Mouse (Mus musculus) left cerebral cortex, postnatal 14 days (tissue): ENCODE measurements around the gene Ndufs4. TPM values are rescaled to one million over a fixed set of nuclear protein-coding genes. Genes with fewer than 3 reads are reported as not detected.

Experiments used
- DNase-seq, 2 experiments: peaks; one replicate each; pipeline ENCODE4 v3.0.0; 2021 to 2022; ENCODE audit warnings: low spot score in 2 of 2, mixed read lengths in 1 of 2
- intact Hi-C: fragments of 180-260 bp; cut with DNase I; formaldehyde crosslinking; loops from one replicate; pipeline ENCODE4 v1.15.1; 2025
- long read RNA-seq, 2 experiments: library from polyadenylated mRNA; stranded (forward); transcript quantifications; one replicate each; pipeline ENCODE4 v2.0.0; 2021
- total RNA-seq, 2 experiments: library from RNA; stranded (reverse); gene quantifications; 2 replicates each; pipeline ENCODE4 v1.2.3; 2021

The Ndufs4 gene
- total RNA-seq, result 100 to 1,000 TPM; 184 to 190 TPM
- long read RNA-seq, experiment 1, transcript Ndufs4-202 (4 exons, 571 nt), result minor isoform, 10 of 122 reads
- long read RNA-seq, experiment 1, transcript Ndufs4-201 (5 exons, 1,698 nt), result major isoform, 104 of 122 reads
- long read RNA-seq, experiment 1, partial matches to known transcripts, result 1 of 122 reads
- long read RNA-seq, experiment 1, other reads (novel, unspliced or antisense), result 4 of 122 reads
- long read RNA-seq, experiment 2, transcript Ndufs4-202 (4 exons, 571 nt), result minor isoform, 7 of 87 reads
- long read RNA-seq, experiment 2, transcript Ndufs4-201 (5 exons, 1,698 nt), result major isoform, 73 of 87 reads
- long read RNA-seq, experiment 2, partial matches to known transcripts, result 1 of 87 reads
- long read RNA-seq, experiment 2, other reads (novel, unspliced or antisense), result 4 of 87 reads

DNA sequence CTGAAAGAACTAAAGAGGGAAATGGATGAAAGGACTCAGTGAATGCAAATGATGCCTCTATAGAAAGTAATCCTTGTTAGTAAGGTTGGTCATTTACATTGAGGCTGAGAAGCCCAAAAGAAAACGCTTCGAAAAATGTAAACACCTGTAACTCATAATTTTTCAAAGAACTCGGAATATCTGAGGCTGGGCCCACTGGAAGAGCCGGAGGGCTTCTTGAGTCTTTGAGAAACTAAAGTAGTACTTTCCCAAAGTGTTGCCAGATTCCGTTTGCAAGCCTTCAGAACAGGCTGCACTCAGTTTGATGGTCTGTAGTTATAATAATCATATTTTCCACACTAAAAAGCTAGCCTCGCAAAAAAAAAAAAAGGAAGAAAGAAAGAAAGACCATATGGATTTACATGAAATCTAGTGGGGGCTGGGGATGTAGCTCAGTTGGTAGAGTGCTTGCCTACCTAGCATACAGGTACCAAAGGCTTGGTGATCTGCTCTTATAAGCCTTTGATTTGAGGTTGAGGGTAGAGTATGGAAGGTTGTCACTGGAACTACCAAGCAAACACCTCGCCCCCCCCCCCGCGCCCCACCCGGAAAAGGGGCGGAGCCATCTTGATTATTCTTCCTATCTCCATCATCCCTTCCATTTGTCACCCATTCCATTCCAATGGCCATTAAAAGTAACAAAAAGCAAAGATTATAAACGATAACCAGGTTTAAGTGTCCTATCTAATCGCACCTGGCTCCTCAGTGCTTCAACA is at the start of gene Ndufs4:
Gene Ndufs4 (minus strand): TSS at position 48 of the 755 bp plus-strand sequence.
- intact Hi-C loops, result no loop called here
- DNase-seq, result no peak

DNA sequence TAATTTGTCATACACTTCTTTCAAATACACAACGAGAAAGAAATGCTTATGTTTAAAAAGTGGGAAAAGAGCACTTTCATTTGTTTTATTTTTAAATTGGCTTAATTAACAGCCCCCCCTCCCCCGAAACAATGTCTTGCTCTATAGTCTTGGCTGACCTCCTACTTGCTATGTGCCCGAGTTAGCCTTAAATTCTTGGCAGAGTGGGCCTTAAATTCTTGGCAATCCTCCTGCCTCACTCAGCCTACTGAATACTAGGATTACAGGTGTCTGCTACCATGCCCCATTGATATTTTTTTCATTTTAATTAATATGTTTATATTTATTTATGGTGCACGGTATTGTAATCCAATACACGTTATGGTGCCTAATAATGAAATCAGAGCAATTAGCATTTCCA is 44.4 kb upstream of the Ndufs4 start:
- intact Hi-C loops, result no loop called here
- no peak for DNase-seq

DNA sequence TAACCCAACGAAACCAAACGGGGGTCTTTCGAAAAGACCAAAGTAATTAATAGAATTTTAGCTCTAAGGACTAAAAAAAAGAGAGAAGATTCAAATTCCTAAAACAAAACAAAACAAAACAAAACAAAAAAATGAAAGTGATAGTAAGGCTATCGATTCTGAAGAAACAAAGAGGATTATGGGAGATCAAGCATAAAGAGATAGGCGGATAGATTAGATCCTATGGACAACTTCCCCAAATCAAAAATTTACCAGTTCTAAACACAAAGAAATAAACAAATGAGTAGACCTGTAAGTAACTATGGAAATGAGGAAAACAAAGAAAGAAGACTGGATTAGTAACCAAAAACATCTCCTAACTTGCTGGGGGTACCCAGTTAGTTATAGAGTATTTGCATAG is 37.2 kb upstream of the Ndufs4 start:
- intact Hi-C loops, result no loop called here

DNA sequence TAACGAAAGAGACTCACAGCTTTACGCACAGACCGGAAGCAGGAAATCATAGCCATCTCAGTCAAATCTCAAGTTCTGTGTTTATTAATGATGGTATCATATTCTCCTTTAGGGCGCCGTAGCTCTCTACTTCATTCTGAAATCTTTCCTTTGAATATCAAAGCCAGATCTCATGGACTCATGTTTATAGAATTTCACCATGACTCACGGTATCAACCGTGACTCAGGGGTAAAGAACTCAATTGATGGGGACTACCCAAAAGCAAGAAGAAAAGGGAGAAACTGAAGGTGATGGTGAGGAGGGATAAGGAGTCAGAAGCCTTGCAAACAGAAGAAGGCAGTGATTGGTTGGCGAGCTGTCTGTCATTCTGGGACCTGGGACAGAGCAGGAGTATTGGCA is 32.2 kb upstream of the Ndufs4 start:
- DNase-seq, result no peak
- intact Hi-C loops, result no loop called here

More for the DNA sequence above, 37.2 kb upstream of the Ndufs4 start:
- DNase-seq, result no peak

DNA sequence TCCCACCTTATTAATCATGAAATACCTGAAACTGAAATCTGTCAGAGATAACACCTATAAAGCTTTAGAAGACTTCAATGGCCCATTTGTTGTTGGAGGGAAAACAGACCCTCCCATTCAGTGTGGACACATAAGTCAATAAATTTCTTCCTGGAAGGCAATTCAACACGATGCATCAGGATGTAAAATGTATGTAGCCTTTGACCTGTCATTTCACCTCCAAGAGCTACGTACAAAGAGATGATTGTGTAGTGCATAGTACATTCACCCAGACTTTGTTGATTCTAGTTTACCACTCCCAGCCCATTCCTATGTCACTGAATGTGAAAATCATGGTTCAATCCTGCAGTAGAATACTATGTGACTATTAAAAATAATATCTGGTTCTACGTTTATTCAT is 31.3 kb upstream of the Ndufs4 start:
- intact Hi-C loops, result no loop called here
- no peak for DNase-seq

DNA sequence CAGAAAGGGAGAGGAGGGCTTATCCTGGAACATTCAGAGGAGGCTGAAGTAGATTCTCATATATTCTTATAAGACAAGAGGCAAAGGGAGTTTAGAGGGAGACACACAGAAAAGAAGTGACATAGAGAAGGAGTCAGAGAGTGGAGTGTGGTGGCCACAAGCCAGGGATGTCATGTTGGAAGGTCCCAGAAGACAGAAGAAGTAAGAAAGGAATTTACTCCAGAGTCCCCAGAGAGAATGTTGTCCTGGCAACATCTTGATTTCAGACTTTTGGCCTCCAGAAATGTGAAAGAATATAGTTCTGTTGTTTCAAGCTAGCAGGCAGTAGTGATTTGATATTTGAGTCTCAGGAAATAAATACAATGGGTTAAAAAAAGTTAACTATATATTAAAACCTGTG is 24.3 kb upstream of the Ndufs4 start:
- intact Hi-C loops, result no loop called here
- no peak for DNase-seq

DNA sequence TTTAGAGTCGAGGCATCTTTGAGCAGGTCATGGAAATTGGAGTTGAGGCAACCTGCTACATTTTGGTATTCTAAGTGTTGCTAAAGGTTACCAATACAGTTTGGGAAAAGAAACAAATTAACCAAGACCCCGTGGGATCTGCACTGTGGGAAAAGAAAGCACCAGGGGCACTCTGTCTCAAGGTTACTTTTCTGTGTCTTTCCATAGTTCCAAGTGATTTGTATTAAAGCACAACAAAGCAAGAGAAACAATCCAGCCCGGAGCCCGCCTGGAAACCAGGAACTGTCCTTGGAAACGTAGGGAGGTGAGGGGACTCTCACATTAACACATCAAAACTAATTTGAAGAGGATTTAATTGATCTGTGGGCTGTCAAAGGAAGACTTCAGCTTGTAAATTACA is 18.8 kb upstream of the Ndufs4 start:
- intact Hi-C loops, result no loop called here
- no peak for DNase-seq

DNA sequence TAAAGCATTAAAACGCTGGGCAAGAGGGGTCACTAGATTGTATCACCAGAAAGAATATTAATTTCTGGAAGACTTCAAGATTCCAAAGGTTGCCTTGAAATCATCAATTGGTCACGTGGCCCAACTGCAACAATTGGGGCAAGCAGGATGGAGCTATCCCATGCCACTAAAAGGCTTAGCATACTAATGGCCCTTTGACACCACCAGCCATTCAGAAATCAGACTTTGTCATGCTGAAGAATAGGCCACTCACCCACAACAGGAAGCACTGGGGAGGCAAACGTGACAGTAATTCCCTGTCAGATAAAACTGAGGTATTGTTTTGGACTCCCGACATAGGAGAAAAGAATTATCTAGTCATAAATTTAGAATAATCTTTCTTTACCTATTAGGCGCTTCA is 18.4 kb upstream of the Ndufs4 start:
- intact Hi-C loops, result no loop called here
- DNase-seq, result no peak

DNA sequence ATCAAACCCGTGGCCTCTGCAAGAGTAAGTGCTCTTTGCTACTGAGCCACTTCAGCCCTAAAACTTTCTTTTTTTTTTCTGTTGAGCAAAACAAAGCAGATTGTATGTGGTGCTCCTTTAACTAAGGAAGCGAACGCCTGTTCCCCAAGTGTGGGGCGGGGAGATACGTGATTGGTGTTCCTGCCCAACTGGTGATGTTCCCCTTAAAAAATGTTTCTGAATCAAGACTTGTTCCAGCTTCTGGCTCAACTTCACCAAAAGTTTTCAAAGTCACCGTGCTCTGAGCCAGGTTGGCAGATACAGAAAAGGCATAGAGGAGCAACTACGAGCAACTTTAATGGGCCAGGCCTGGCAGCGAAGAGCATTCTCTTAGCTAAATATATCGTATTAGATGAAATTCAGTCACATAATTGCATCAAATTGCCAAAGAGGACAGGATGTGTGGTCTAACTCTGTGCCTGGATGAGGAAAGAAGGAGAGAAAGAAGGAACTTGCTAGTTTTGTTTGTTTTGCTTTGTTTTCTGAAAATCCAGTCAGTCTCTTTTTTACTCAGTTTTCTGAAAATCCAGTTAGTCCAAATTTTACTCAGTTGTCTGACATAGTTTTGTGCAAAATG is 17.1 kb upstream of the Ndufs4 start:
- intact Hi-C loops, result no loop called here
- no peak for DNase-seq

DNA sequence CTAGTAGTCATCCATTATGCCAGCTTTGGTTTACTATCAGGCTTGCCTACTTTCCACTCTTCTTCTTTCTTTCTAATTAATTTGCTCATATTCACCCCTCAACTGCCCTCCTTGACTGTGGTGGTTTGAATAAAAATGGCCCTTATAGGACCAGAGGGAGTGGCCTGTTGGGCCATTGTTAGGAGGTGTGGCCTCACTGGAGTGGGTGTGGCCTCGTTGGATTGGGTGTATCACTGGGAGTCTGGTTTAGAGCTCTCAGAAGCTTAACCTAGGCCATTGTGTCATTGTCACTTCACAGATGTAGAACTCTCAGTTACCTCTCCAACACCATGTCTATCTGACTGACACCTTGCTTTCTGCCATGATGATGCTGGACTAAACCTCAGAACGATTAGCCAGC is 10.8 kb upstream of the Ndufs4 start:
- intact Hi-C loops, result no loop called here
- DNase-seq, result no peak

DNA sequence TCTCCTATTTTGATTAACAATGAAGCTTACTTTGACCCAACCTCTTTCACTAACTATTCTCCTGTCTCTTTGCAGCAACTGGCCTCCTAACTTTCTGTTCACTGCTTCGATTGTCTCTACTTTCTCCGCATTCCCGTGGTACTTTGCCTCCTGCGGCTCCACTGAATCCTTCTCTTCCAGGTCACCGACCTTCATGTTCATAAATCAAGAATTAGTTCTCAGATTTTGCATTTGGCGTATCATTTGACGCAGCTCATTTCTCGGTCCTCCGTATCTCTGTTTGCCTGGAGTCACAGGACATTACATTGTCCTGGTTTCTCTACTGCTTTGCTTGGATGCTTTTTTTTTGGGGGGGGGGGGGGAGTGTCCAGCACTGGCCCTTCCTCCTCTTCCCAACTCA is 9.2 kb upstream of the Ndufs4 start:
- intact Hi-C loops, result no loop called here
- DNase-seq, result no peak

DNA sequence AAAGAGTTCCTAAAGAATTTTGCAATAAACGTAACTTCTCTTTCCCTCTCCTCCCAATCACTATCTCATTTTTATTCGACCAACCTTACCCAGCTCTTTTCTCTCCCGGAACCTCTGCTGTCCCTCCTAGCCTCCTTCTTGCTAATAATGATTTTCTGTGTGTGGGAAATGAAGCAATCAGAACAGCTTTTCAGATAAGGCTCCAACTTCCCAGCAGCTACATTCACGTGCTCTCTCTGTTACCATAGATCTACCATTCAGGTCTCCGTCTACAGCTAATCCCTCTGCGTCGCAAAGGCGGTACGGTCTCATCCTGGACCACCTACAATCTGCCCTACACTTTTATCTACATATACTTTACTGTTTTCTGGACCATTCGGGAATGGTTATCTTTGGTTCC is 8.8 kb upstream of the Ndufs4 start:
- DNase-seq, result no peak
- intact Hi-C loops, result no loop called here

DNA sequence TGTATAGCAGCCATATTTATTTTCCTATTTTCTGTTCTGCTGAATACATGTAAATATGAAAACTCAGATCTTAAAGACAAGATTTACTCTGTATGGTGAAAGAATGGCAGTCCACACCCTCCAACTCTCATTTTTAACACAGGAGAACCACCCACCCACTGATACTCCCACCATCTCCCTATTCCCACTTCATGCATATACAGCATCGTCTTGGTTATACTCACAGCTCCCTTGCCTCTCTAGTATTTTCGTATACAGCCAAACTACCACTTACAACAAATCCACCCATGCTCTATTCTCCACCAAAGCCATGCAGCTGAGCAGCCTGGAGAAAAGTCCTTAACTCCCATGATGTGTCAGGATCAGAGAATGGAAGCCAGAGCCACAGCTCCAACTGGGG is 6.7 kb upstream of the Ndufs4 start:
- DNase-seq, result no peak
- intact Hi-C loops, result no loop called here

DNA sequence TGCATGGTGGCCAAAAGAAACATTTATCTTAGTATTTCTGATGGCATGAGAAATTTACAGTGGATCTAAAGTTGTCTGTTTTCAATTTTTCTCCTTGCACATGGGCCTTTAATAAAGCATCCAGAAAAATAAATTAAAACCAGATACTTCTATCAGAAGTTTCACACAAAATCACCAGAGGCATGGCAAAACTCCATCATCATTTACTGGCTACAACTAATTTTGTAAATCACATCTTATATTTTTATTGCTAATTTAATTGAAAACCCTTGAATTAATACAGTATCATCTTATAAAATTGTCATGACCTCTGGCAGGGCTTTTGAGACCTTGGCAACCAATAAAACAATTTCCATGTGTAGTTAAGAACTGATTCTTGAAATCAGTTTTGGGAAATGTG is 4.4 kb upstream of the Ndufs4 start:
- no peak for DNase-seq
- intact Hi-C loops, result no loop called here

DNA sequence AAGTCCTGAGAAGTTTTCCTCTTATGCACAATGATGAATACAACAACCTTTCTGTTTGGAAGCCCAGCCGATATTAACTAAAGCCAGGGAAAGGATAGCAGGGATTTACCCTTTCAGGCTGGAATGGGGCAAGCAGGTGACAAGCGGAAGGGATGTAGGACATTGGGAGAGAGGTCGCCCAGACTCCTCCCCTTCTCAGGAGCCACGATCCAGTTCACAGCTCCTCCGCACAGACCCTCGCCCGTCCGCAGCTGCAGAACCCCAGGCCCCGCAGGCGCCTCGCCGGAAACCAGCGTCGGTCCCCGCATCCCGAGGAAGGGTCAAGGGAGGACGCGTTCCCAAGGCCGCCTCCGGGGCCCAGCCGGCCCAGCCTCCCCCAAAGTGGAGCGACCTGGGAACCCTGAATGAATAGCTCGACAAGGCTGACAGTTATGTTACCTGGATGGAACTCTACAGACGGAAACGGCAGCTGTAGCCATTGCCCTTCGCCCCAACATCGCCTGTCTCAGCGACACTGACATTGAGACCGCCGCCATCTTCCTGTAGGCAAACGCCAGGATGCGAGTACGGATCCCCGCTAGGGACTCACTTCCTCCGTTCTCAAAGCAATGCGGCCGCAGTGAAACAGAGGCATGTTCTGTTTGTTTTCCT is 412 bp downstream of the Ndufs4 start:
- peak; percentile 92 to 97 for DNase-seq
- intact Hi-C loops, result no loop called here

DNA sequence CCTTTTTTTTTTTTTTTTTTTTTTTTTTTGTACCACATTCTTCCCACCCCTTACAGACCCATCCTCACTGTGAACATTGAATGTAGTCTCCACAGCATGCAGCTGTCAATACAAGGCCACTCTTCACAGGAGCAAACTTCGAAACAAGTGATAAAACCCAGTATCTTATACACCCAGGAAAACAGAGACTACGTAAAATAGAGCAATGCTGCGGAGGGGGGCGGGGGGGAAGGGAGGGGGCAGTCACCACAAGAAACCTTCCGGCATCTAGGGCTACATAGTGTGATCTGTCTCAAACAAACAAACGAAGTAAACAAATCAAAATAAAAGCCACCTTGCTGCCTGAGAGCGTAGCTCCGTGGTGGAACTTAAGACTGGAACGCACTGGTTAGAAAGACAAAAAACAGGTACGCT is 977 bp downstream of the Ndufs4 start:
- intact Hi-C loops, result no loop called here
- no peak for DNase-seq

DNA sequence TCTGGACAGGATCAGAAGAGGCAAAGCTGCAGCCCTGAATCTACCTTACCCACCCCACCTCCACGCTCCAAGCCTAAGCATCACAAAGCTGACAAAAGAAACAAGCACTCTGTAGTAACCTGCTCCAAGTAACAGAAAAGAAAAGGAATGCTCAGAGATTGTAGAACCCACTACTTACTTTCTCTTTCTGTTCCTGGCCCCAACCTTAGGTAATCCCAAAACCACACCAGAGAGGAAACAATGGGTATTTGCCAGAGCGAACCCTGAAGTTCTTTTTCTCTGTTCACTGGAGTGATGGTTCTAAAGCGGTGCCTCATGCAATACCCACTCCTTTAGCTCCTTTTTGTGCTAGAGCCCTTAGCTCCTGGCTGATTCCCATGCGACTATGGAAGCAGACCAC is 11.5 kb downstream of the Ndufs4 start:
- no peak for DNase-seq
- intact Hi-C loops, result no loop called here

DNA sequence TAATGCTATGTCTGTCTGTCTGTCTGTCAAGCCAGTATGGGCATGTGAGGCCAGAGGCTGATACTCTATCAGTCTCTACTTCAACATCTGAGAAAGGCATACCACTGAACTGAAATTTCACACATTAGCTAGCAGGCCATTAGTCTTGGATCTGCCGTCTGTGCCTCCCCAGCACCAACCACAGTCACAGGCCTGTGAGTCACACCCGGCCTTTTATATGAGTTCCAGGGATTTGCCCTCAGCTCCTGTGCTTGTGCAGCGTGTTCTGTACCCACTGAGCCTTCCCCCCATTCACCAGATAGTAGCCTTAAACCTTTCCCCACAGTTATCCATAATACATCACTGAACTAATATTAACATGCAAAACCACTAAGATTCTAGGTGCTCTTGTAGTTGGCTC is 26.0 kb downstream of the Ndufs4 start:
- DNase-seq, result no peak
- intact Hi-C loops, result no loop called here

DNA sequence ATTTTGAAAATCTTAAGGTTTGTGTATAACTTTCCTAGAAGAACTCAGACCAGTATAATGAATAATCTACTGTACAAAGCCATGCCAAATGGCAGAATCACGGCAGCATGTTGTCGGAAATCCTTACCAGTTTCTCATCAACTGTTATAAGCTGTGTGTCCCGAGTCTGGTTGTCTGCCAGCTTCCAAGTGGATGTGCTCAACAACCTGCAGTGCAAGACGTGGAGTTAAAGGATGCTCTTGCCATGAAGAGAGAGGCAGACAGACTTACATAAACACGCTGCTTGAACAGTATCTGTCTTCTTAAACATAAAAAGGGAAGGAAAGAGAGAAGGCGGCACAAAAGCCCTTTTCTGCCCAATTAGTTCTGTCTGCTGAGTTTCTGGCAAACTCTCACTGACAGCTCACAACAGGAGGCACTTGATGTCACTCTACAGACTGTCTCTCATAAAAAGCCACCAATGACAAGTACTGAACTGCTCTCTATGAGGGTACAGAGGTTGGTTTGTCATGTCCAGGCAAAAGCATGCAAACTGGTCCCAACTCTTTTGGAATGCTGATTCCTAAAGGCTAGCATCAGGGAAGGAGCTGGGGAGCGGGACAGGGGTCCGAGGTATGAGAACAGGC is 36.6 kb downstream of the Ndufs4 start:
- peak in 1 of 2 experiments; percentile 11 for DNase-seq
- intact Hi-C loops, result no loop called here
